Mouse (Mus musculus) yolk sac, embryonic 10.5 days (tissue): Measurements from ENCODE around the gene Fbxo9.
"Not testable (repeated sequence)": the region's sequence is repeated elsewhere in the genome, so short reads cannot be mapped to it uniquely, and the experiment has no call there.

Experiments used
- DNase-seq: peaks from one replicate; pipeline ENCODE4 v3.0.0-alpha.2; 2017; ENCODE audit warnings: low spot score

Fbxo9 gene

DNA sequence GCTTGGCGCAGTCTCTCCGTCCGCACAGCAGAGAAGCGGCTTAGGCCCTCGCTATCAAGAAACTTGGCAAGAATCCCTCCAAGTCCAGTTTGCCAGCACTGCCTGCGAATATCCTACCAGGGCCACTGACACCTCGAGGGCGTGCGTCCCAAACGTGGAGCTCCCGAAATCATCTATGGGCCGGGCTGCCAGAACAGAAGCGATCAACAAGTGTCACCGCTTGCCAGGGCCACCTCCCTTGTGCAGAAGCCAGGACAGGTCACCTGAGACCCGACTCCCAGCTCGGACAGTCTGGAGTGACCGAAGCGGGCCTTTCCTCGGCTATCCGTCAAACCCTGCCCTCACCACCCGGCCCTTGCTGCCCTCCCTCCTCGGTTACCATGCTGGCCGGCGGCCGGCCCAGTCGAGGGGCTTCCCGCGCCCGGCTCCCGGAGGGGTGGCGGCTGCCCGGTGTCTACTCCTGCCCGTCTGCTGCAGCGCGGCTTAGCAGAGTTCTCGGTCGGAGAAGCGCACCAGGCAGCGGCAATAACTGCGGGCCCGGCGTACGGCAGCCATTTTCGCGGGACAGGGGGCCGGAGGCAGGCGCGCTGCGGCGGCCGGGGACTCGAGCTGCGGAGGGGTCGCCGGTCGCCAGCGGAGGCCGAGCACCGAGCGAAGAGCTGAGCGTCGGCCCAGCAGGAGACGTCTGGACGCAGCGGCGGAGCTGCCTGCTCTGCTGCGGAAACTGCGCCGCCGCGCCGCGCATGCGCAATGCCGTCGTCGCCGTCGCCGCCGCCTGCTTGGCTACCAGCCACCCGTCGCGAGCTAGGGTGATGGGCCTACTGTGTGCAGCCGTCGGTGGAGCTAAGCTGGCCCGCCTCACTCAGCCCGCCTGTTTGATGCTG, 711 bp downstream of the Fbxo9 start:
- peak; percentile 86 for DNase-seq

DNA sequence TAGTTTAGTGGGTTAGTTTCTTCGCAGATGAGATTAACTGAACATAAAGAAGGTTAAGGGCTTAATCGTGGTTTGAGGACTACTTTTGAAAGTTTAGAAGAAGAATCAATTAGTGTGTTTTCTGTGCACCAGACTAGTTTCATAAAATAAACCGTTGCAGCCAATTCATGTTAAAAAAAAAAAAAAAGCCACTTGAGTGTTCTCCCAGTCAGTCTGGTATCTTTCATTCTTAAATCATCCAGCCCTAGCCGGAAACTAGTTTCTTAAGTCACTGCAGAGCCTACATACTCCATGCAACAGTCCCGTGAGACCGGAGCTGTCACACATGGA, 1.3 kb downstream of the Fbxo9 start:
- DNase-seq = no peak

DNA sequence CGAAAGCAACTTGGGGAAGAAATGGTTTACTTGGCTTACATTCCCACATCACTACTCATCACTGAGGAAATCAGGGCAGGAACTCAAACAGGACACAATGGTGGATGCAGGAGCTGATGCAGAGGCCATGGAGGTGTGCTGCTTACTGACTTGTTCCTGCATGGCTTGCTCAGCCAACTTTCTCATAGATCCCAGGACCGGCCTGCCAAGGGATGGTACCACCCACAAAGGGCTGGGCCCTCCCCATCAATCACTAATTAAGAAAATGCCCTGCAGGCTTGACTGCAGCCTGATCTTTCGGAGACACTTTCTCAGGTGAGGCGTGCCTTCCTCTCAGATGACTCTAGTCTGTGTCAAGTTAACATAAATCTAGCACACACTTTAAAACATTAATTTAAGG, 2.0 kb downstream of the Fbxo9 start:
- DNase-seq = no peak

DNA sequence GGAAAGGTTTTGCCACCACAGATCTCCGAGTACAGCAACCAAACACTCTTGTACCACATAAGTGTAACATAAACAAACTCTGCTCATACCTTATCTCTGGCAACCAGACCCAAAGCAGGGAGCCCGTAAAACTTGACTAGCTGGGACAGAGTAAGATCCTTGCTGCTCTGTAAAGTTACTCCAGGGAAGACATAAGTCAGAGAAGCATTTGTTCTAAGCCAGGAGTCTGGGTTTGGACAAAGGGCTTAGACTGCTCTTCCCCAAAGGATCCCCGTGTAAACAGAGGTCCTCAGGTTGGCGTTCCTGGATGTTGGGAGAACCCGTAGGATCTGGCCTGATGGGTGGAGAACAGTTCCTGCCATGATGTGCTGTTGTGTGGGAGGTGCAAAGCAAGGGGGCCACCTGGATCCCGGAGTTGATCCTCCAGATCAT, 3.3 kb downstream of the Fbxo9 start:
- no peak for DNase-seq

DNA sequence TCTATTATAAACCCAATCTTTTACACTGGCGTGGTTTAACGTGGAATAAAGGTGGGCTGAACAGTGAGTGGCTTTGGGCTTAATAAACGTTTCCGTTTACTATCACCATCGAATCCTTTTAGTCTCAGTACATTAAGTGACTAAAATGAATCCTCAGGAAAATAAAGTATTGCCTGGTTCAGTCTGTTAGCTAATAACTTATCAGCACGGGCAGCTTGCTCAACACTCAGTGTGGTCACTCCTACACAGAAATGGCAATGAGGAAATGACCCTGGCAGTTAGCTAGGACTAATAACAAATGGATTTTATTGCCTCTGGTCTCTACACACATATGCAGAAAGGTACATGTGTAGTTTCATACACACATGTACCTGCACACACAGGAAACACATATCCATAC, 3.9 kb downstream of the Fbxo9 start:
- DNase-seq = no peak

DNA sequence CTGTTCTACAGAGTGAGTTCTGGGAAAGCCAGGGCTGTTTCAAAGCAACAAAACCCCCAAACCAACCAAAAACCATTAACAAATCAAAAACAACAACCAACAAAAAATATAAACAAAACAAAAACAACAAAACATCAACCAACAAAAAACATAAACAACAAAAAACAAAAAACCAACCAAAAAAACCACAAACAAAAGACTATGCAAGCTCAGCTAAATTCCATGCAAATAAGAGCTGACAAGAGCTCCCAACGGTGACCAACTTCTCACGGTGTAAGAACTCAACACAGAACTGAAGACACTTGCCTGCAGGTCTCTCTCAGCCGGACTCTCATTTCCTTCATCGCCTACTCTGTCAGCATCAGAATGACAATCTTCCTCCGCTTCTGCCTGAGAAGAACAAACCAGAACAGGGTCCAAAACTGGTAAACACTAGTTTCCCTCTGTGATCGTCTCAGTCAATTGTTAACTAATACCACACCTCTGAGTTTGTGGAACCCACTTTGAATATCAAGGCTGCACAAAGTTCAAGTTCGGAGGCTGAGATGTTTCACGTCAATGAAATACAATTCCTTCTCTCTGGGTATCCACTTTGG, 4.8 kb downstream of the Fbxo9 start:
- DNase-seq = peak; percentile 38

DNA sequence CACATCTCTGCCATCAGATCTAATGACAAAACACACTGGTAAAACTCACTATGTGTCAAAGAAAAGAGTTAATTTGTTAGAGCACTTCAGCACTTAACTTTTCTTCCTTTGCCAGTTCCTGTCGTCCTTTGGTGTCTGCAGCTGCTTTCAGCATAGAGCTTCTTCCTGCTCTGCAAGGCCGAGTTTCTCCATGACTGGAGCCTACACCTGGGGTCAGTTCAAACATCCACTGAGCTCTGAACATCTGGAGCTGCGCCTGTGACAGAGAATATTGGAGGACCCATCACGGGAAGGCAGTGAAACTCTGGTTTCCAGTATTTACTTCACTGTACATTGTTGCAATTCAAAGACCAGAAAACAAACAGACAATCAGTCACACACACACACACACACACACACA, 7.4 kb downstream of the Fbxo9 start:
- DNase-seq = no peak

DNA sequence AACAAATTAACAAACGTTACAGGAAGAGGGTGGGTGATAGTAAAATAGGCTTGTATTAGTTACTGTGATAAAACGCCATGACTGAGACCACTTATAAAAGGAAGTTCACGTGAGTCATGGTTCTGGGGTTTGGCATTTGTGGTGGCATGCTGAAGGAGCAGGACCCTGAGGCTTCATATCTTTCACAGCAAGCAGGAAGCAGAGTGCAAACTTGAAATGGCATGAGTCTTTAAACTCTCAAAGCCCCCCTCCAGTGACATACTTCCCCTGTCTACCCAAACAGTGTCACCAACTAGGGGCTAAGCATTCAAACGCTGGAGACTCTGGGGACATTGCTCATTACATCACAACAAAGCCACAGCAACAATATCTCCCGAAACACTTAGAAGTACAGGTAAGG, 7.9 kb downstream of the Fbxo9 start:
- no peak for DNase-seq

DNA sequence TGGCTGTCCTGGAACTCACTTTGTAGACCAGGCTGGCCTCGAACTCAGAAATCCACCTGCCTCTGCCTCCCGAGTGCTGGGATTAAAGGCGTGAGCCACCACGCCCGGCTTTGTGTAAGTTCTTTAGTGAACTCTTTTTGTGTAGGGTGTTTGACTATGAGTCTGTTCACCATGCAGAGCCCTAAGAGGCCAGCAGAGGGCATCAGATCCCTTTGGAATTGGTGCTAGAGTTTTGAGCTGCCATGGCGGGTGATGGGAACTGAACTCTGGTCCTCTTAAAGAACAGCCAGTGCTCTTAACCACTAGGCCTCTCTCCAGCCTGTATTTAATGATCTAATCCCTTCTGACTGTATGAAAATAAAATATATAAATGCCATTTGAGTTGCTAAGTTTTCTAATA, 12.5 kb downstream of the Fbxo9 start:
- DNase-seq = no peak

DNA sequence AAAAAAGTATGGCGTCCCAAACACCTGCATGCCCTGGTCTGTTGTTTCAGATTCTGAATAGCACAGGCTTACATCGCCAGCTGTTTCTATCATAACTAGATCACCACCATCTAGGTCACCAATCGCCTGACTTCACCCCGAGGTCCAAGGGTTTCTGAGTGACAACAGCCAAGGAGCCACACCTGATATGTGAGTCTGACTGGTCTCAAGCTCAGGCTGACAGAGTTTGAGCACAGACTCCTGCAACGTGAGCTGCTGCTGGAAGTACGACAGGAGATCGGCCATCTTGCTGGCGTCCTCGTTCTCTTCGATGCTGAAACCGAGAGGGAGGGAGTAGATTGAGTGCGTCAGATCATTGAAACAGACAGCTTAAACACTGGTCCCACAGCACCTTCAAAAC, 13.2 kb downstream of the Fbxo9 start:
- no peak for DNase-seq

DNA sequence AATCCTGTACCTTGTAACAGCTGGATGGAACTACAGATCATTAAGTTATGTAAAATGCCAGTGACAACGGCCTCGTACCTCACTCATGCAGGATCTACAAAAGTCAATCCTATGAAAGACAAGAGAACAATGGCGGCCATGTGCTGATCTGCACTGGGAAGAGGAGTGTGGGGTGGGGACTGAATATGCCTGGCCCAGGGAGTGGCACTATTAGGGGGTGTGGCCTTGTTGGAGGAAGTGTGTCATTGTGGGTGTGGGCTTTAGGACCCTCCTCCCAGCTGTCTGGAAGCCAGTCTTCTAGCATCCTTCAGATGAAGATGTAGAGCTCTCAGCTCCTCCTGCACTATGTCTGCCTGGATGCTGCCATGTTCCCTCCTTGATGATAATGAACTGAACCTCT, 18.3 kb downstream of the Fbxo9 start:
- no peak for DNase-seq

DNA sequence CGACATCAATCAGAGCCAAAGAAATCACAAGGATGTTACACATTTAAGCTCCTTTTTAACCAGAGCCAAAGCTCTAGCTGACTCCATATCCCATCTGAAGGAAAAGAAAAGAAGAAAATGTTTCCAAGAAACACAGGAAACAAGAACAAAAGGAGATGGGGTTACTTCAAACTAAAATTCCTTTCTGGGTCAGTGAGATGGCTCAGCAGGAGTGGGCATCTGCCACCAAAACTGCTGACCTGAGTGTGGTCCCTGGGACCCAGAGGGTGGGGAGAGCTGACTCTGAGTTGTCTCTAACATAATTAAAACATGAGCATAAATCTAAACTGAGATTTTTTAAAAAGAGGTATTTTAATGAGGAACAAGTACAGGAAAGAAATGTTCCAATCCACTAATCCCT, 19.0 kb downstream of the Fbxo9 start:
- DNase-seq = no peak

DNA sequence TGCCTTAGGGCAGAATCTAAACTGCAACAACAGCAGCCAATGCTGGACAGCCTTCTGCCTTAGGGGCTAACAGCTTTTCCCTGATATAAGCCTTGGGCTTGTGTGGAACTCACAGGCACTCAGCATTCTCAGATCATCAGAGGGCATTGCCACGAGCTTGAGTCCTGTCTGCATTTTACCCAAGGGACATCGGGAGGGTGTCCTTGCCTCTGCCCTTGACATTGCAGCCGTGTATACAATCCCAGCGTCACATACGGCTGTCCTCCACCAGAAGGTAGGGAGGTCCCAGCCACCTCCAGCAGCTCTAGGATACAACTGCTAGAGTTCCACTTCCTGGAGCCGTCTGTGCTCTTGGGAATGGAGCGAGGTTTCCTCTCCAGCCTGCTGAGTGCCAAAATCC, 19.9 kb downstream of the Fbxo9 start:
- no peak for DNase-seq

DNA sequence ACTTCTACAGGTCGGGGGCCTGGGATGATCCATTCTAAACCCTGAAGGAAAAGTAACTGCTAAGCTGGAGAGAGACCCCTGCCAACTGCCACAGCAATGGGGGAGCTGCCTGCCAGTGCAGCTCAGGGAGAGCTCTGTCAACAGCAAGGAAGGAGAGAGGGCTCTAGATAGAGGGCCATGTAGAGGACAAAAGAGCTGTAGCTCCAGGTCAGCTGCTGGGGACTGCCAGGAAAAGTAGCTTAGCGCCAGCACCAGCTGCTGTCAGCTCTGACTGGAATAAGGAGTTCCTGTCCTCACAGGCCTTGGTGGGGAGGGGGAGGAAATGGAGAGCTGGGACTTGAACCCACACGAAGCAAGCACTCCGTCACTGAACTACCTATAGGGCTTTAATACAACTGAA, 20.3 kb downstream of the Fbxo9 start:
- no peak for DNase-seq

DNA sequence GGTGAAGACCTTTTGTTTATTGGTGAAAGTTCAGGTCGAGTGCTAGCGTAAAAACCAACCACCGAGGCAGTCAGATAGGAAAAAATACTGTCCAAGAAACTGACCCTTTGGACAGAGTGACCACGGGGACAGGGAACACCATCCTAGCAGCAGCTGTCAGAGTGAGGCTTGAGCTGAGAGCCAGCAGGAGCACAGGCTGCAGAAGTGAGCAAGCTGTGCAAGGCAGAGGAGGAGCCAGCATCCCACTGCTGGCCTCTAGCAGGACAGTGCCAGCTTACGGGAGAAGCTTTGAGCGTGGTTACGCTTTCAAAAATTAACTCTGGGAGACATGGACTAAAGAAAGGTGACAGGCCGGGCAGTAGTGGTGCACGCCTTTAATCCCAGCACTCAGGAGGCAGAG, 21.1 kb downstream of the Fbxo9 start:
- DNase-seq = no peak

DNA sequence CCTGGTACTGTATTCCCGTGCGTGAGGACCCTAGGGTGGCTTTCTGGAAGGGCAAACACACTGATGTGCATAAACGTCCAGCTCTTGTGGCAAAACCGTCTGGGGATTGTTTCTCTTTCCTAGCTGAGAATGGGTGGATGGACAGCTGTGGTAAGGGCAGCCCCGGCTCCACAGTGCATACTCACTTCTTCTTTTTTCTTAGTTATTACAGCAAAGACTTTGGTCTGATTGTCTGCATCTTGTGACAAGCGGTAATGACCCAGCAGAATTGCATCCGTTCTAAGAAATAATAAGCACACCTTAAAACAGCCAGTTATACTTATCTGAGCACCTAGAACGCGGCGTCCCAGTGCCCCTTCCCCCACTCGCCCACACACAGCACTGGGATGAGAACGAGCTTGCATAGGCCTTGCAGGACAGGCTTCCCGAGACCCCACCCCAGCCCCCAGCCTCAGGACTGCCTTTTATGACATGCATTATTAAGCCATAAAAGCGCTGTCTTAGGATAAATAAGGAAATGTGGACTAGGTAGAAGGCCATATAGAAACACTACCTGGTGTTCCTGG, 23.1 kb downstream of the Fbxo9 start:
- DNase-seq = no peak

DNA sequence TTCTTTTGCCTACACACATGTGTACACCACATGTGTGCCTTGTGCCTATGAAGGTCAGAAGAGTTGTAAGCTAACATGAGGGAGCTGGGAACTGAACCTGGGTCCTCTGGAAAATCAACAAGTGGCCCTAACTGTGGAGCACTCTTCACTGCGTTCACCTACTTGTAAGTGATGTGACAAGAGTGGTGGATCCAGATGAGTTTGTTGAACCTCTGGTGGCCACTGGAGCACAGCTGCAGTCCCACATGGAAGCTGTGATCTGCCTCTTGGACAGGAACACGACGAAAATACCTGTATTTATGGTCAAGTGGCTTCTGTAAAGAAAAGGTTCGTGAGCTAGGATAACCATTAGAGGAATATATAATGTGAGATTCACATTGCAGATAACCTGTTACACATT, 24.5 kb downstream of the Fbxo9 start:
- no peak for DNase-seq

DNA sequence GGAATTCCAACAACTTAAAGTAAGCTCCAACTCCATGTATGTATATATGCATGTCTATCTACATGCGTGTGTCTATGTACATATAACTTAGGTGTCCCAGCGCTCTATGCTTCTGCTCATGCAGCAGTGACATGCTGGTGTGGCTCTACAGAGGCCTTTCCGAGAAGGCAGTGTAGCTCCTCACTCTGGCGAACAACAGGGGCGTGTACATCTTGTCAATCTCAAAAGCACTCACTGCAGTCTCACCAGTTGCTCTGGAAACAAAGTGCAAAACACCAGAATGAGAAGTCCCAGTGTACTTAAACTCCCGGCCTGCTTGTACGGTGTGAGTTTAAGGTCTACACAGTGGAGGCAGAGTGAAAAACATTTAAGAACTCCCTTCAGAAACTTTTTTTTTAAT, 27.0 kb downstream of the Fbxo9 start:
- no peak for DNase-seq

DNA sequence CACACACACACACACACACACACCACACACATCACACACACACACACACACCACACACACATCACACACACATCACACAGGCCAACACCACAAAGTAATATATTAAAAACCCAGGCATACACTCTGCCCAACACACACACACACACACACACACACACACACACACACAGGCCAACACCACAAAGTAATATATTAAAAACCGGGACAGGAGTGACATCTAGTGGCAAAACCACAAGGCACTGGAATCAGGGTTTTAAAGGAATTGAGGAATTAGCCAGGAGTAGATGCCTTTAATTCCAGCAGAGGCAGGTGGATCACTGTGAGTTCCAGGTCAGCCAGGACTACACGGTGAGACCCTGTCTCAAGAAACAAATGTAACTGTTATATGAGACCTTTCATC, 30.6 kb downstream of the Fbxo9 start:
- no peak for DNase-seq

DNA sequence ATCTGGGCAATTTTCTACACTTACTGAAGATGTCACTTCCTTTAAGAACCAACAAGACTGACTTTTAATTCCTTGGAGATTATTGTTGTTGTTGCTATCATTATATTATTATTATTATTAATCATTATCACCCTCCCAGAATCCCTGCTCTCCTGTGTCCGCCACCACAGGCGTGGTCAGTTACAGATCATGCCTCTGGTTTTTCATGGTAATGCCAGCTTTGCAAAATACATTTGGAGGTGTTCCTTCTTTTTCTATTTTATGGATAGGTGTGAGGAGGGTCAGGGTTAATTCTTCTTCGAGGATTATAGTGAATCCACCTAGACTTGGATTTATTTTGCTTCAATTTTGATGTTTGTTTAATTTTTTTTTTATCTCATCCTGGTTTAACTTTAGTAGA, 33.6 kb downstream of the Fbxo9 start:
- DNase-seq = no peak

DNA sequence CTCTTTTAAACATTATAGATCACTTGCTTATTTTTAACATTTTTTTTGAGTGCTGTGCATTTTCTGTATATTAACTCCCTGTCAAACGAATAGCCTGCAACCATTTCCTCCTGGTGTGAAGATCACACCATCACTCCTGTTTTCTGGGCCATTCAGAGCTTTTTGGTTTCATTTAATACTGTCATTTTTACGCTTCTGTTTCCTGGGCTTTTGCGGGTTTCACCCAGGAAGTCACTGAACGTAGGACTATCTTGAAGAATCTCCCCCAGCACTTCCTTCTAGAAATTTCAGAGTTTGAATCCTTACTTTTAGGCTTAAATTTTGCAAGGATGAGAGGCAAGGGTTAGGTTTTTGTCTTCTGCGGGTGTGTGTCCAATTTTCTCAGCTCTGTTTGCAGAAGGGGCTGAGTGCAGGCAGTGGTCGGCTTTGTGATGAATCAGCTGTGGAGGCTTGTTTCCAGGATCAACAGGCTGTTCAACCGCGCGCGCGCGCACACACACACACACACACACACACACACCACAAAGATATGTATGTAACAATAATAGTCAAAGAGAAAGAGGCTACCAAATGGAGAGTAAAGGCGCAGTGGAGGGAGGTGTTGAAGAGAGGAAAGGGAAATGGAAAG, 35.0 kb downstream of the Fbxo9 start:
- no peak for DNase-seq

DNA sequence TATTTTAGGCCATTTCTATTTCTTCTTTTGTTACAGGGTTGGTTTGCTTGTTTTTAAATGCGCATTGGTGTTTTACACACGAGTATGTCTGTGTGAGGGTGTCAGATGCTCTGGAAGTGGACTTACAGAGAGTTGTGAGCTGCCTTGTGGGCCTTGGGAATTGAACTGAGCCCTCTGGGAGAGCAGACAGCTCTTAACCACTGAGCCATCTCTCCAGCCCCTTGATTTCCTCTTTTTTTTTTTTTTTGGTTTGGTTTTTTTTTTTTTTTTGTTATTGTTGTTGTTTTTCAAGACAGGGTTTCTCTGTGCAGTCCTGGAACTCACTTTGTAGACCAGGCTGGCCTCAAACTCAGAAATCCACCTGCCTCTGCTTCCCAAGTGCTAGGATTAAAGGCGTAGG, 35.6 kb downstream of the Fbxo9 start:
- not testable (repeated sequence) for DNase-seq

DNA sequence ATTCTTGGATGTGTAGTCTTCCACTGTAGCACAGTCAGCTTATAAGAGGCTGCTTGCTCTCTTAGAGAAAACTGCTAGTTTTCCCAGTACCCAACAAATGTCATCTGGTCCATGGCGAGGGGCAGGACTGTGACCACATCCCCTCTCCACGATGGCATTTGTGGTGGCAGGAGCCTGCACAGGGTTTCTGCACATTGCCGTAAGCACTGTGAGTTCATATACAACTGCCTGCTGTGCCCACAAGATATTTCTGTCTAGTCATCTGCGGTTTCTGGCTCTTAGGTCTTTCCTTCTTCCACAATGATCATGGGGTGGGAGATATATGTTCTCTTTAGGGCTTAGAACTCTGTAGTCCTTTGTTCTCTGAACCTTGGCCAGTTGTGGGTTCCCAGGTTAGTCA, 37.2 kb downstream of the Fbxo9 start:
- DNase-seq = no peak
